Mouse (Mus musculus) forebrain, embryonic 14.5 days (tissue): ENCODE results near the gene Stac3. TPM values are rescaled to one million over a fixed set of nuclear protein-coding genes. Genes with fewer than 3 reads are reported as not detected.

Experiments
- ATAC-seq: fragments of 200-750 bp; cut with Nextera tagmentation; 2 replicates; pipeline ENCODE4 v1.8.0; 2017; ENCODE audit warnings: mild to moderate bottlenecking, moderate library complexity
- DNase-seq: peaks from one replicate; pipeline ENCODE4 v3.0.0-alpha.2; 2015; ENCODE audit warnings: low spot score
- H3K27ac ChIP-seq: fragments of 300-500 bp; sonication (generic); 2 replicates; pipeline ENCODE4 v1.5.1; 2014; ENCODE audit warnings: low read depth, mild to moderate bottlenecking, control low read depth, low read length, moderate library complexity
- H3K27me3 ChIP-seq: fragments of 300-500 bp; sonication (generic); replicated peaks from 2 replicates; pipeline ENCODE4 v1.6.1; 2014; ENCODE audit warnings: low read length, control low read depth, mixed read lengths; ENCODE audit not compliant: control insufficient read depth, insufficient read depth
- H3K36me3 ChIP-seq: fragments of 300-500 bp; sonication (generic); 2 replicates; pipeline ENCODE4 v1.6.1; 2014; ENCODE audit warnings: low read length, control low read depth; ENCODE audit not compliant: control insufficient read depth, insufficient read depth
- H3K4me1 ChIP-seq: fragments of 300-500 bp; sonication (generic); 2 replicates; pipeline ENCODE4 v1.6.1; 2014; ENCODE audit warnings: antibody characterized with exemption, low read length, control low read depth; ENCODE audit not compliant: control insufficient read depth, insufficient read depth
- H3K4me2 ChIP-seq: fragments of 300-500 bp; sonication (generic); 2 replicates; pipeline ENCODE4 v1.6.1; 2014; ENCODE audit warnings: mild to moderate bottlenecking, control low read depth, low read length
- H3K4me3 ChIP-seq: fragments of 300-500 bp; sonication (generic); 2 replicates; pipeline ENCODE4 v1.5.1; 2014; ENCODE audit warnings: low read depth, low read length, control low read depth
- H3K9ac ChIP-seq: fragments of 300-500 bp; sonication (generic); 2 replicates; pipeline ENCODE4 v1.6.1; 2014; ENCODE audit warnings: mild to moderate bottlenecking, low read length, control low read depth, moderate library complexity
- H3K9me3 ChIP-seq: fragments of 300-500 bp; sonication (generic); replicated peaks from 2 replicates; pipeline ENCODE4 v1.6.1; 2016; ENCODE audit warnings: low read length, control low read depth, mixed read lengths; ENCODE audit not compliant: control insufficient read depth
- WGBS: fragments of 180-500 bp; shearing (Covaris S2); extraction: QIAGEN DNeasy Blood & Tissue Kit; methylation state at CpG from one replicate; pipeline ENCODE4 v1.1.7; 2014; 5-methylcytosine and 5-hydroxymethylcytosine counted together
- polyA plus RNA-seq: library from polyadenylated mRNA; unstranded; fragments of >200 nt; fragmentation: Nextera tagmentation; extraction: Ambion mirVana; gene quantifications from 2 replicates; pipeline ENCODE4 v1.2.1, GENCODE M21; 2014

Stac3 gene
- polyA plus RNA-seq, 1 experiment from 2014 or later: 0.41 TPM

GRCm38 (mm10) chr10:127542084-127542483, 40.6 kb downstream of the Stac3 start:
- DNase-seq (no peak), ATAC-seq (no peak)
- peaks cover 2% of the 10 kb centered on the region; the same call in 1 of the 2 replicates for H3K4me1 ChIP-seq
- 70% methylated on average over 13 of the region's 13 CpGs for WGBS
- no peak overlapping the region for H3K9ac ChIP-seq
- no peaks in the 10 kb centered on the region for H3K9me3 ChIP-seq
- no peaks in the 10 kb centered on the region for H3K27me3 ChIP-seq
- no peak overlapping the region for H3K4me3 ChIP-seq
- H3K4me2 ChIP-seq: no peak overlapping the region
- H3K27ac ChIP-seq: no peak overlapping the region
- H3K36me3 ChIP-seq: peaks cover 86% of the 10 kb centered on the region

- Histone ChIP-seq H3K36me3 (peaks cover 92% of the 10 kb centered on the region), H3K9ac (no peak overlapping the region), H3K4me1 (no peaks in the 10 kb centered on the region), H3K4me2 (no peak overlapping the region), H3K27me3 (no peaks in the 10 kb centered on the region), H3K9me3 (no peaks in the 10 kb centered on the region), H3K4me3 (no peak overlapping the region), H3K27ac (no peak overlapping the region)
- ATAC-seq (no peak), DNase-seq (no peak)
- 41% methylated on average over 6 of the region's 6 CpGs for WGBS
These were observed 41.2 kb downstream of the Stac3 start for GRCm38 (mm10) chr10:127542720-127543119.

DNA sequence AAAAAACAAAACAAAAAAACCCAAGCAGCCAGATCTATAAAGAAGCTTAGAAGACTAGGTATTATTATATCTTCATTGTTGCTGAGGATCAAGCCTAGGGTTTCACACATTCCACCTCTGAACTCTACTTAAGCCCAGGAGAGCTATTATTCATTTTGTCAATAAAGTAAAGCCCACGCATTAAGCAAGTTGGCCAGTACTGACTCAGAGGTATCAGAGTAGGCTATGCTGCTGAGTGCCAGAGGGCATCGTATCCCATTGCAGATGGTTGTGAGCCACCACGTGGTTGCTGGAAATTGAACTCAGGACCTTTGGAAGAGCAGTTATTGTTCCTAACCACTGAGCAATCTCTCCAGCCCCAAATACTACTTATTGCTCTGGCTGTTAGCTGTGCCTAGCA, 42.4 kb downstream of the Stac3 start:
- Histone ChIP-seq H3K4me3 (no peak overlapping the region), H3K4me1 (no peaks in the 10 kb centered on the region), H3K27ac (no peak overlapping the region), H3K36me3 (peaks cover 98% of the 10 kb centered on the region), H3K9me3 (no peaks in the 10 kb centered on the region), H3K27me3 (no peaks in the 10 kb centered on the region), H3K4me2 (no peak overlapping the region), H3K9ac (no peak overlapping the region)
- WGBS: 86% methylated on average over 3 of the region's 3 CpGs
- DNase-seq (no peak), ATAC-seq (no peak)

DNA sequence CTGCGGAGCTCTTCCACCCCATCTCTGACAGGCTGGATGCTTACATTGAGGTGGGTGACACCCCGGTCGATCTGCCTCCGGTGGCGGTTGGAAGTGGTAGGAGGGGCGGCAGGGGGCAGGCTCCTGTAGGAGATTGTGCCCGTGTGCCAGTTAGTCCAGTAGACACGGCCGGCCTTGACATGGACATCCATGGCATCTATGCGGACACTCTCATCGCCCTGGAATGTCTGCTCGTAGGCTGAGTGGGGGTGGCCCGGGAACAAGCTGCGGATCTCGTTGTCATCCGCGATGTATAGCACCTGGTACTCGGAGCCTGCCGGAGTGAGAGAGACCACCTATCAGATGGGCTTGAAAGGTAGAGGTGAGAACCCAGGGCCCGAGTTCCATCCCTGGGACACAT, 42.9 kb downstream of the Stac3 start:
- H3K27ac ChIP-seq: no peak overlapping the region
- no peaks in the 10 kb centered on the region for H3K9me3 ChIP-seq
- 93% methylated on average over 20 of the region's 20 CpGs for WGBS
- no peak overlapping the region for H3K9ac ChIP-seq
- no peak for ATAC-seq
- no peak for DNase-seq
- H3K27me3 ChIP-seq: no peaks in the 10 kb centered on the region
- H3K4me3 ChIP-seq: no peak overlapping the region
- H3K4me2 ChIP-seq: no peak overlapping the region
- H3K36me3 ChIP-seq: peaks cover 98% of the 10 kb centered on the region
- H3K4me1 ChIP-seq: no peaks in the 10 kb centered on the region

DNA sequence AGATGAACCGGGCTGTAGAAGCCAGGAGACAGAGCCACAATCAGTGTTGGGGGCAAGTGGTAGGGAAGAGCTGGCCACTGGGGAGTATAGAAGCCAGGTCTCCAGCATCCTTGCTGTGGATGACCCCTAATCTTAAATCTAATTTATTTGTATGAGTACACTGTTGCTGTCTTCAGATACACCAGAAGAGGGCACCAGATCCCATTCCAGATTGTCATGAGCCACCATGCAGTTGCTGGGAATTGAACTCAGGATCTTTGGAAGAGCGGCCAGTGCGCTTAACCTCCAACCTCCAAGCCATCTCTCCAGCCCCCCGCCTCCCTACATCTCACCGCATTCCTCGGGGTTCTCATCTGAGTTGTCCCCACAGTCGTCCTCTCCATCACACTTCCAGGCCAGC, 45.0 kb downstream of the Stac3 start:
- H3K36me3 ChIP-seq: peaks cover 98% of the 10 kb centered on the region
- DNase-seq: no peak
- no peaks in the 10 kb centered on the region for H3K9me3 ChIP-seq
- no peak for ATAC-seq
- H3K4me3 ChIP-seq: no peak overlapping the region
- WGBS: 88% methylated on average over 7 of the region's 7 CpGs
- H3K27me3 ChIP-seq: no peaks in the 10 kb centered on the region
- H3K27ac ChIP-seq: no peak overlapping the region
- no peak overlapping the region for H3K4me2 ChIP-seq
- no peaks in the 10 kb centered on the region for H3K4me1 ChIP-seq
- H3K9ac ChIP-seq: no peak overlapping the region

DNA sequence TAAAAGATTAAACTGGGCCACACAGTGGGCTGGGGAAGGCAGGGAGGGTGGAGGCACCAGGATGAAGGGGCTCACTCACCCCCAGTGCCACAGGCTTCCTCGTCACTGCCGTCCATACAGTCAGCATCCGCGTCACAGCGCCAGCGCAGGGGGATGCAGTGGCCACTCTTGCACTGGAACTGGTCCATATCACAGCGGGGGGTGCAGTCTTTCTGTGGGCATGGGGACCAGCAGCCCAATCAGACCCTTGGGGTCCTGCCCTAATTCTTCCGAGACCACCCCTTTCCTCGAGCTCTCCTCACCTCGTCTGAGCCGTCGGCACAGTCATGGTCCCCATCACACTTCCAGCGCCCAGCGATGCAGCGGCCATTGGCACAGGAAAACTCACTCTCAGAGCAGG, 46.8 kb downstream of the Stac3 start:
- Histone ChIP-seq H3K36me3 (peaks cover 99% of the 10 kb centered on the region), H3K27ac (no peak overlapping the region), H3K4me2 (no peak overlapping the region), H3K9ac (no peak overlapping the region), H3K27me3 (no peaks in the 10 kb centered on the region), H3K9me3 (no peaks in the 10 kb centered on the region), H3K4me3 (no peak overlapping the region), H3K4me1 (no peaks in the 10 kb centered on the region)
- DNase-seq (no peak), ATAC-seq (no peak)
- 94% methylated on average over 15 of the region's 15 CpGs for WGBS

GRCm38 (mm10) chr10:127549892-127550291, 48.4 kb downstream of the Stac3 start:
- DNase-seq: no peak
- H3K4me1 ChIP-seq: no peaks in the 10 kb centered on the region
- H3K27ac ChIP-seq: no peak overlapping the region
- H3K4me3 ChIP-seq: no peak overlapping the region
- 92% methylated on average over 17 of the region's 17 CpGs for WGBS
- H3K36me3 ChIP-seq: peaks cover 100% of the 10 kb centered on the region
- H3K4me2 ChIP-seq: no peak overlapping the region
- no peak for ATAC-seq
- no peaks in the 10 kb centered on the region for H3K27me3 ChIP-seq
- H3K9ac ChIP-seq: no peak overlapping the region
- H3K9me3 ChIP-seq: no peaks in the 10 kb centered on the region

DNA sequence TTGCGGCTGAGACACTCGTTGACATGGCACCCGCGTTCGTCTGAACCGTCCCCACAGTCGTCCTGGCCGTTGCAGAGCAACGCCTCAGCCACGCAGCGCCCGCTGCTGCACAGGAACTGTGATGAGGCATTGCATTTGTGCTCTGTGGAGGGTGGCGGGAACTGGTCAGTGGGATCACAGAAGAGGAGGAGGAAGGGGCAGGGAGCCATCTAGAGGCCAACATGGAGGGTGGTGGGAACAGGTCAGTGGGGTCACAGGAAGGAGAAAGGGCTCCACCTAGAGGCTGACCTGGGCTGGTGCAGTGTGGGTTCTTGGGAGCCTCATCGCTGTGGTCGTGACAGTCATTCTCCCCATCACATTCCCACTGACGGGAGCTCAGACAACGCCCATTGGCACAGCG, 54.2 kb downstream of the Stac3 start:
- no peak; the same call in 1 of the 2 replicates for ATAC-seq
- Histone ChIP-seq H3K36me3 (peaks cover 99% of the 10 kb centered on the region), H3K4me3 (no peak overlapping the region), H3K4me2 (no peak overlapping the region), H3K9ac (no peak overlapping the region), H3K9me3 (no peaks in the 10 kb centered on the region), H3K4me1 (no peaks in the 10 kb centered on the region), H3K27ac (no peak overlapping the region), H3K27me3 (no peaks in the 10 kb centered on the region)
- WGBS: 66% methylated on average over 18 of the region's 18 CpGs
- DNase-seq: no peak

GRCm38 (mm10) chr10:127557397-127557796, 55.9 kb downstream of the Stac3 start:
- Histone ChIP-seq H3K27ac (no peak overlapping the region), H3K4me3 (no peak overlapping the region), H3K36me3 (peaks cover 98% of the 10 kb centered on the region), H3K4me2 (no peak overlapping the region), H3K27me3 (no peaks in the 10 kb centered on the region), H3K9me3 (no peaks in the 10 kb centered on the region), H3K4me1 (no peaks in the 10 kb centered on the region), H3K9ac (no peak overlapping the region)
- 90% methylated on average over 13 of the region's 13 CpGs for WGBS
- DNase-seq (no peak), ATAC-seq (no peak)
